Mouse (Mus musculus) stomach, postnatal 0 days (tissue): Measurements from ENCODE around the gene Arpc1a. TPM values are rescaled to one million over a fixed set of nuclear protein-coding genes. Genes with fewer than 3 reads are reported as not detected.

Experiments used
- ATAC-seq: fragments of 200-750 bp; cut with Nextera tagmentation; 2 replicates; pipeline ENCODE4 v1.8.0; 2017; ENCODE audit not compliant: low FRiP score, low TSS enrichment
- DNase-seq: peaks from one replicate; pipeline ENCODE4 v3.0.0-alpha.2; 2016; ENCODE audit warnings: low spot score
- H3K27ac ChIP-seq: fragments of 300-500 bp; sonication (generic); replicated peaks from 2 replicates; pipeline ENCODE4 v1.5.1; 2014; ENCODE audit warnings: mild to moderate bottlenecking, control low read depth
- H3K27me3 ChIP-seq: fragments of 300-500 bp; sonication (generic); 2 replicates; pipeline ENCODE4 v1.6.1; 2014; ENCODE audit warnings: low read length; ENCODE audit not compliant: control insufficient read depth, insufficient read depth
- H3K36me3 ChIP-seq: fragments of 300-500 bp; sonication (generic); 2 replicates; pipeline ENCODE4 v1.6.1; 2014; ENCODE audit warnings: low read length, mixed read lengths; ENCODE audit not compliant: control insufficient read depth, insufficient read depth
- H3K4me1 ChIP-seq: fragments of 300-500 bp; sonication (generic); replicated peaks from 2 replicates; pipeline ENCODE4 v1.6.1; 2014; ENCODE audit warnings: antibody characterized with exemption; ENCODE audit not compliant: control insufficient read depth, insufficient read depth
- H3K4me2 ChIP-seq: fragments of 300-500 bp; sonication (generic); replicated peaks from 2 replicates; pipeline ENCODE4 v1.6.1; 2014; ENCODE audit warnings: low read depth, mild to moderate bottlenecking, control low read depth, moderate library complexity
- H3K4me3 ChIP-seq: fragments of 300-500 bp; sonication (generic); 2 replicates; pipeline ENCODE4 v1.5.1; 2014; ENCODE audit warnings: low read depth, low read length, control low read depth
- H3K9ac ChIP-seq: fragments of 300-500 bp; sonication (generic); 2 replicates; pipeline ENCODE4 v1.6.1; 2014; ENCODE audit warnings: mild to moderate bottlenecking, low read length, control low read depth, mixed read lengths
- H3K9me3 ChIP-seq: fragments of 300-500 bp; sonication (generic); 2 replicates; pipeline ENCODE4 v1.6.1; 2016; ENCODE audit warnings: low read length; ENCODE audit not compliant: control insufficient read depth
- CTCF ChIP-seq: IDR thresholded peaks from 2 replicates; pipeline ENCODE4 v1.5.1; 2016; ENCODE audit warnings: antibody characterized with exemption, low read depth, mild to moderate bottlenecking, moderate library complexity
- EP300 ChIP-seq: optimal IDR thresholded peaks from 2 replicates; pipeline ENCODE3; 2016; ENCODE audit warnings: antibody characterized with exemption
- WGBS: fragments of 180-500 bp; shearing (Covaris S2); extraction: QIAGEN DNeasy Blood & Tissue Kit; methylation state at CpG from one replicate; pipeline ENCODE4 v1.1.7; 2014; 5-methylcytosine and 5-hydroxymethylcytosine counted together
- polyA plus RNA-seq: library from polyadenylated mRNA; unstranded; fragments of >200 nt; fragmentation: Nextera tagmentation; extraction: Ambion mirVana; gene quantifications from 2 replicates; pipeline ENCODE4 v1.2.1, GENCODE M21; 2015

Gene Arpc1a
- polyA plus RNA-seq, 1 experiment from 2014 or later = 145 TPM

- H3K27ac ChIP-seq = no peak overlapping the region
- H3K9ac ChIP-seq = no peak overlapping the region
- no peak overlapping the region for H3K4me2 ChIP-seq
- no peak for TF ChIP-seq CTCF
- no peak for TF ChIP-seq EP300
- H3K4me3 ChIP-seq = no peak overlapping the region
- 87% methylated on average over 6 of the region's 6 CpGs for WGBS
- DNase-seq (no peak), ATAC-seq (no peak)
- H3K9me3 ChIP-seq = no peaks in the 10 kb centered on the region
- no peaks in the 10 kb centered on the region for H3K4me1 ChIP-seq
- peaks cover 32% of the 10 kb centered on the region for H3K36me3 ChIP-seq
- no peaks in the 10 kb centered on the region for H3K27me3 ChIP-seq
Measured at GRCm38 (mm10) chr5:145149294-145149693, 65.7 kb downstream of the Arpc1a start.

DNA sequence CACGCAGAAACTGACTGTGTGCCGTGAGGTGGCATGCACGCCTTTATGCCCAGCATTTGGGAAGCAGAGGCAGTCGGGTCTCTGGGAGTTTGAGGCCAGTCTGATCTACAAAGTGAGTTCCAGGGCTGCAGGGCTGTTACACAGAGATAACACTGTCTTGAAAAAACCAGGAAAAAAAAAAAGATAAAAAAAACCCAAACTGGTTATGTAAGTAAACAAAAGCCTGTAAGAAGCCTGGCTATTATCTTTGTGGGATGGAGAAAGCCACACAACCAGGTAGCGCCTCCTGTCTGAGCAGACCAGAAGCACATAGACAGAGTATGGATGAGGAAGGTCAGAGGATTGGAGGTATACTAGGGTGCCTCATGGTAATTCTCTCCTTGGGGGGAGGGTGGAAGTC lies 69.1 kb downstream of the Arpc1a start:
- Histone ChIP-seq H3K4me3 (no peak overlapping the region), H3K27me3 (no peaks in the 10 kb centered on the region), H3K36me3 (peaks cover 32% of the 10 kb centered on the region), H3K9ac (no peak overlapping the region), H3K4me1 (no peaks in the 10 kb centered on the region), H3K27ac (no peak overlapping the region), H3K4me2 (no peak overlapping the region), H3K9me3 (no peaks in the 10 kb centered on the region)
- WGBS = 92% methylated on average over 5 of the region's 5 CpGs
- ATAC-seq (no peak), DNase-seq (no peak)
- TF ChIP-seq CTCF (no peak), EP300 (no peak)

Other genes starting within 250 kb of the Arpc1a start
- gene Smurf1, start 118.0 kb upstream of the Arpc1a start, polyA plus RNA-seq = 11.2 and 11.6 TPM in 2 replicates
- gene Gm4871, start 51.1 kb upstream of the Arpc1a start, polyA plus RNA-seq = not detected in 2 replicates
- gene 1700018F24Rik, start 40.8 kb upstream of the Arpc1a start, polyA plus RNA-seq = not detected in 2 replicates
- gene Kpna7, start 200 bp downstream of the Arpc1a start, polyA plus RNA-seq = 0.10 and 0.17 TPM in 2 replicates
- gene Arpc1b, start 30.4 kb downstream of the Arpc1a start, polyA plus RNA-seq = 283 and 304 TPM in 2 replicates
- gene Pdap1, start 56.4 kb downstream of the Arpc1a start, polyA plus RNA-seq = 51.1 and 62.0 TPM in 2 replicates
- gene Bud31, start 56.5 kb downstream of the Arpc1a start, polyA plus RNA-seq = 128 and 129 TPM in 2 replicates
- gene Ptcd1, start 83.3 kb downstream of the Arpc1a start, polyA plus RNA-seq = 8.3 and 9.1 TPM in 2 replicates
- 19.1 and 19.6 TPM in 2 replicates for gene Cpsf4, start 83.4 kb downstream of the Arpc1a start, polyA plus RNA-seq
- gene Atp5j2, start 108.2 kb downstream of the Arpc1a start, polyA plus RNA-seq = 602 and 646 TPM in 2 replicates
- 9.1 and 9.8 TPM in 2 replicates for gene Zkscan14, start 118.0 kb downstream of the Arpc1a start, polyA plus RNA-seq
- 4.6 and 5.0 TPM in 2 replicates for gene Zkscan5, start 120.7 kb downstream of the Arpc1a start, polyA plus RNA-seq
- gene Zfp655, start 147.9 kb downstream of the Arpc1a start, polyA plus RNA-seq = 19.1 and 21.0 TPM in 2 replicates
- gene Zscan25, start 196.7 kb downstream of the Arpc1a start, polyA plus RNA-seq = 0.30 and 0.45 TPM in 2 replicates